Mouse (Mus musculus): ENCODE results near the gene Tex10.

The Tex10 gene

DNA sequence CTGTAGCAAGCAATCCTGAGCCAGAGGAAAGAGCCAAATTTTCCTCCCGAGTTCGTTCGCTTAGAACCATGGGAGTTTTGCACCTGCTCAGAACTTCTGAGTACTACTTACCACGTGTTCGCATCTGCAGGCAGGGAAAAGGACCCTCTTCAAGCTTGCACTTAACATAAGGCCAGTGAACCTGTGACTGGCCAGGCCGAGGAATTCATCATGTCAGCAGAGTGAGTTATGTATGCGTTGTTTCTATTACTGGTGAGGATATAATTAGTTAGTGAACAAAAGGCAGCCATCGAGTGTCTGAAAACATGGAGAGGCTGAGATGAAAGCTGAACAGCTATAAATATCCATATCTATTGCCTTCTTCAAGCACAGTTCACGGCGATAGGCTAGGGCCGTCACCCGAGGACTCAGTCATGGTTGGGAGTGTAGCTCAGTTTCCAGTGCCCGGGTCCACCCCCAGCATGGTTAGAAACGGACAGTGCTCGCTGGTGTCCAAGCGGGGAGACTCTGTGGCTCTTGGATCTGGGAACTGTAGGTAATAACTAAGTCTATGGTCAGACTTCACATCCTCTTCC, 70.1 kb downstream of the Tex10 start:
- no peak for DNase-seq

DNA sequence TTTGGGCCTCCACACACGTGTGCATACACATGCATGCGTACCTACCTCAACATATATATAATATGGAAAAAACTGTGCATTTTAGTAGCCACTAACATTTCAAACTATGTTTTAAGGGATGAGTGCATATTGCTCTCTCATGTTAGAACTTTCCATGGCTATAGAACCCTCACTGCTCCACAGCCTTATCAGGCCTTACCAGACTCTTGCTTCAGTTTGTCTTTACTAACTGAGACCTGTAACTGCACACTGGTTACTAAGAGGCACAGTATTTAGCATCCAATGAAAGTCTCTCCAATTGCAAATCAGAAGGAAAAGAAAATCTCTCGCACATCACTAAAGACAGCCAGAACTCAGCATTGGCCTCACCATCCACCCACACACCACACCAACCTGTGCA, 76.3 kb downstream of the Tex10 start:
- no peak for DNase-seq

DNA sequence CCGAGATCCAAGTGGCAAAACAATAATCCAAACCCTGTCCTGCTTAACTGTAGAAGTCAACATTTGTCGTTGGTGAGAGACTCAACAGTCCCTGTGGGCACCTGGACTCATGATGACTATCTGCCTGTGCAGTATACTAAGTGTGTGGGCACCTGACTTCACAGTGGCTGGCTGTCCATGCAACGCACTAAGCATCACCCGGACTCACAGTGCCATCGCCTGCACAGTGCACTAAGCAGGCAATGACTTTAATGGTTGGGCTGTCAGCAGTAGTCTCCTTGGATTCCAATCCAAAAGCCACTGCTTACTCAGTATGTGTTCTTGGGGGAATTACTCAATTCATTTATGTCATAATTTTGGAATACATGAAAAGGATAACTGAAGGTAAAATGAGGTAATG, 90.8 kb downstream of the Tex10 start:
- no peak for DNase-seq

DNA sequence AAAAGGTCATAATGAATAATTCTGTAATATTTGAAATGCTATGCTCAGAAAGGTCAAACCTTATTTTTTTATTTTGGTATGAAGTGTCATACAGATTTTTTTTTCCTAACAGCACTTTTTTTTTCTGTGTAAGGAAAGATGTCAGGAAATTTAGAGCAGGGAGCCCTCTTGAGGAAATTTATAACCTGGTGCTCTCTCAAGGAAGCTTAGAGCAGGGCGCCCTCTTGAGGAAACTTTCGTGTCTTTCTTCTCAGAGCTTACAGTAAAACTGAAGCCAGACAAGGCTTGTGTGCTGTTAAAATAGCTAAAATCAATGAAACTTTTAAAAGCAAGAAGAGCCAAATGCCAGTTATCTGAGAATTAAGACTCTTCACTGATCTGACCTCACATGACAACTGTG, 92.3 kb downstream of the Tex10 start:
- peak; percentile 64 for DNase-seq

Measured in cerebellum, adult 8-10 months (tissue).